Mouse (Mus musculus) G1E (cell line): ENCODE measurements at regions not wholly inside any gene's neighbourhood (a gene's known extent, or its start where the extent isn't known, plus 50 kb on each side); places are given as distances from the start of the nearest gene placed in this dataset.

Experiments used
- CTCF ChIP-seq: IDR thresholded peaks from 2 replicates; pipeline ENCODE4 v1.5.1; 2012; ENCODE audit warnings: low read depth, low read length, inconsistent platforms, mixed read lengths
- GATA2 ChIP-seq: IDR thresholded peaks from 2 replicates; pipeline ENCODE4 v1.6.1; 2012; ENCODE audit warnings: low read depth, low read length, inconsistent platforms, borderline replicate concordance

- TF ChIP-seq CTCF, result no peak
- no peak for TF ChIP-seq GATA2
Measured at GRCm38 (mm10) chr13:53739127-53739526, 266.3 kb upstream of the Msx2 start.
